Mouse (Mus musculus): ENCODE results near the gene Klhl21.
A peak's percentile ranks its signal among the peaks of the same experiment; 100 is the strongest.

Gene Klhl21

DNA sequence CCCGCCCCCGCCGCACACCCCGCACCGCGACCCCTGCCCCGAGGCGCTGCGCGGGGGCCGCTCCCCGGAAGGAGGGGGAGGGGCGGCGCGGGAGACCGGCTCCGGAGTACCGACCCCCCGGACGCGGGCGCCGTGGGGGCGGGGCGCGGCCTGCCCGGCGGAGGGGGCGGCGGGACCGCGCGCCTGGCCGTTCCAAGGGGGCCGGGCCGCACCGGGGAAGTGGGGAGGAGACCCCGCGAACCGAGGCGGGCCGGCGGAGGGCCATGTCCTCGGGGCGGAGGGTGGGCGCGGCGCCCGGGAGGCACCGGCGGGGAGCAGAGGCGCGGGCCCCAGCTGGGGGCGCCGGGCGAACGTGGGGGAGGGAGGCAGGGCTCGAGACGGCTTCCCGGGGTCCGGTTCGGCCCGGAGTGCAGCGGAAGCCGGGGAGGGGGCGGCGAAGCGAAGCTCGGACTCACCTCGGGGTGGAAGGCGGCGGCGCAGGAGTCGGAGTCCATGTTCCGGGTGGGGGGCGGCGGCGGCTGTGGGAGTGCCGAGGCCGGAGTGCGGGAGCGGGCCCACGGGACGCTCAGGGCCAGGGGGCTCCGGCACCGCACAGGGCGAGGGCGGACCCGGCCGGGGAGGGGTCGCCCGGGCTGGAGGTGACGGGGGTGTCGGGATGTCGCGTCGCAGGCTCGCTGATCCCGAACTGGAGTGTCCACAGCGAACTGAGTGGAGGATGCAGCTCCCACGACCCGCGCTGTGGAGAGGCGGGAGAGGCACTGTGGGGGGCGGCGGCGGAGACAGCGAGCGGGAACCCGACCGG is 13.0 kb upstream of the Klhl21 start:
- no peak for DNase-seq (ENCODE audit: low read depth, low spot score)

DNA sequence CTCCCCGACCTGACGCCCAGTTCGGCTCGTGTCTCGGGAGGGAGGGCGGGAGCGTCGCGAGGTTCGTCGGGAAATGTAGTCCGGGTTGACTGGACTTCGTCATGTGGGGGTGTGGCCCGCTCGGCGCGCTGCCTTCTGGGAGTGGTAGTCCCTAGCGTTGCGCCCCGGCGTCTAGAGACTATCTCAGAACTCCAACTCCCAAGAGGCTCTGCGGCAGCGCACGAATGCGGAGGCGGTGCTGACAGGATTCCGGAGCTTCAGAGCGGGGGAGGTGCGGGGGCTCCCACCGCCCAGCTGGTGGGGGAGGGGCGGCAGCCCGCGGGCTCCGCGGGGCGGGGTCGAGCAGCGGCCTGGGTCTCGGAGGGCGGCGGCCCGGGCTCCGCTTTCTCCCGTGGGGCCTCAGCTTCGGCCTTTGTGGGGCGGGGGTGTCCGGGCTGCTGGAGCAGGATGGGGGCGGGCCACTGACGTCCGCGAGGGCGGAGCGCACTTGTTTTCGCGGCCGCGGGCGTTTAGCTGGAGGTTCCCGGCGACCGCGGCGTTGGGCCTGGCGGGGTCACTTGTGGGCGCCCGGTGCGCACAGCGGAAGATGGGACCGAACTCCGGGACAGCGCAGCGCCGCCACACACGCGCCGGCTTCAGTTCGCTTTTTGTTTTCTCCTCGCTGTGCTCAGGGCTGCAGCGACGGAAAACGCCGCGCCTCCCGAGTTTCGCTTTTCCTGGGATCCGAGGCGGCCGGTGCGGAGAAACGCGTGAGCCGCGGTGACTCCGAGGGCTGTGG is 12.2 kb upstream of the Klhl21 start, which contains the start of gene Phf13:
TSS of gene Phf13 (minus strand) at position 86 of the 778 bp plus-strand sequence.
- DNase-seq (ENCODE audit: low read depth, low spot score) = peak; percentile 98

DNA sequence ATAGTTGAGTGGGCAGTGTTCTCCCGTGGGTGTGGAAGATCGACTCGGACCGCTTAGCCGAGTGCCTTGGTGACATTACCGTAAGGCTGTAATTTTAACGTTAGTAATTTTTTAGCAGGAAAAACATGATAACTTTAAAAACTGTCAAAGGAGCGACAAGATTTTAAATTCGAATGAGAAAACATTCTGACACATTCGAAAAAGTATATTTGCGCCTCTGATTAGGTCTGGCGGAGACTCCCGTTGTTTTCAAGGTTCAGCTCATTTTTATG is 11.7 kb upstream of the Klhl21 start:
- DNase-seq (ENCODE audit: low read depth, low spot score) = no peak

DNA sequence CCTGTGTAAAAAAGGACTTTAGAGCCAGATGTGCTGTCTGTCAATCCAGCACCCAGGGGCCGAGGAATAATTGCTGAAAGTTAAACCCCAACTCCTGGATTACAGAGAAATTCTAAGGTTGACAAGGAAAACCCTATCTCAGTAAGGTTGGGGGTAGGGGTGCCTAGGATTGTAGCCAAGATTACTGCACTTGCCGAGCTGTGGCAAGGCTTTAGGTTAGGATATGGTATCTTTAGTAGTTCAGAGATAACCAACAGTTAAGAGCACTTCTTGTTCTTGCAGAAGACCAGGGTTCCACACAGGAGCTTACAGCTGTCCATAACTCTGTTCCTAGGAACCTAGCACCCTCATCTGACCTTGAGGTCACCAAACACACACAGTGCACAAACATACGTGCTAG is 10.9 kb upstream of the Klhl21 start:
- DNase-seq (ENCODE audit: low read depth, low spot score) = no peak

DNA sequence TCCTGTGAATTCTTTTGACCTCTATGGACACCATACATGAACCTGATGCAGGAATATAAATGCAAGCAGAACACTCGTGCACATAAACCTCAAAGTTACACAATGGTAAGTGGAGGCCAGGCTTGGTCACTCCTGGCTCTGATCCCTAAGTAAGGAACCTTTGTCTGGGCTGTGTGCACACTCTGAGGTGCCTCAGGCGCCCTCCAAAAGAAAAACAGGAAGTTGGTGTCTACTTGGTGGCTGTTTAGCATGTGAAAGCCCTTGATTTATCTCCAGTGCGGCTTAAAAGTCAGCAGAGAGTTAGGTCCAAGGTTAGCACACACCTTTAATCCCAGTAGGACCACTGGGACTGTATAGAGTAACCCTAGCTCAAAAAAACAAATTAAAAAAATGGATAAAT is 9.1 kb upstream of the Klhl21 start:
- DNase-seq (ENCODE audit: low read depth, low spot score) = no peak

DNA sequence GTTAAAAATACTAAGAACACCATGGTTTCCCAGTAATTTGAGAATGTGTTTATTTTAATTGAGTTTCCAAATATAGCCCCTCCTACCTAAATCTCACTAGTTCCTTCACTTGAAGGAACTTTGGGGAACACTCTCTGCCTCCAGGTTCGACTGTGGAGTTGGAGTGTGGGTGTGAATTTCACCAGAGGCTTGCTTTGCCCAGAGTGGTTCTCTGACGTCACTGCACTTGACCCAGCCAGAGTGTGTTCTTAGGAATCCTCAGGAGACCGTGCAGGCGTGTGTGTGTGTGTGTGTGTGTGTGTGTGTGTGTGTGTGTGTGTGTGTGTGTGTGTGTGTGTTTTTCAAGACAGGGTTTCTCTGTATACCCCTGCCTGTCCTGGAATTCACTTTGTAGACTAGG is 7.7 kb upstream of the Klhl21 start:
- DNase-seq (ENCODE audit: low read depth, low spot score) = no peak

DNA sequence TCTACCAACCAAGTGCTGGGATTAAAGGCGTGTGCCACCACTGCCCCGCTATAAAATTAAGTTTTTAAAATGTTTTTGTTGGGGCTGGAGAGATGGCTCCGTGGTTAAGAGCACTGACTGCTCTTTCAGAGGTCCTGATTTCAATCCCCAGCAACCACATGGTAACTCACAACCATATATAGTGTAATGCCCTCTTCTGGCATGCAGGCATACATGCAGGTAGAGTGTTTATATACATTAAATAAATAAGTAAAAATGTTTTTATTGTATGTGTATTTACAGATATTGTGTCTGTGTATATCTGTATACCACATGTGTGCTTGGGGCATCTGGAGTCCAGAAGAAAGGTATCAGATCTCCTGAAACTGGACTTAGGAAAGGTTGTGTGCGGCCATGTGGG is 7.3 kb upstream of the Klhl21 start:
- no peak for DNase-seq (ENCODE audit: low read depth, low spot score)

DNA sequence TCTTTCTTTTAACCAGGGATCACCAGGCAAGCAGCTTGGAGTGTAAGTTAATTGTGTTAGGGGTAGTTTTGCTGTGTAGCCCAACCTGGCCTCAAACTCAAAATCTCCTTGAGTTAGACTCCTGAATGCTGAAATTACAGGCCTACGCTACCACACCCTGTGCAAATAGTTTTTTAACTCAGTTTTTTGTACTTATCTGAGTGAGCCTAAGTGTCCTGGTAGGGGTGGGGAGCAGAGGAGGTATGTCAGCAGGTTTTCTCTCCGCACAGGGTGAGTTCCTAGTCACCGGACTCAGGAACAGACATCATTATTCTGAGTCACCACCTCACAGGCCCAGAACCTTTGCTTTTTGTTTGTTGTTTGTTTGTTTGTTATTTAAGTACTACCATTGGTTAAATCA is 6.5 kb upstream of the Klhl21 start:
- no peak for DNase-seq (ENCODE audit: low read depth, low spot score)

DNA sequence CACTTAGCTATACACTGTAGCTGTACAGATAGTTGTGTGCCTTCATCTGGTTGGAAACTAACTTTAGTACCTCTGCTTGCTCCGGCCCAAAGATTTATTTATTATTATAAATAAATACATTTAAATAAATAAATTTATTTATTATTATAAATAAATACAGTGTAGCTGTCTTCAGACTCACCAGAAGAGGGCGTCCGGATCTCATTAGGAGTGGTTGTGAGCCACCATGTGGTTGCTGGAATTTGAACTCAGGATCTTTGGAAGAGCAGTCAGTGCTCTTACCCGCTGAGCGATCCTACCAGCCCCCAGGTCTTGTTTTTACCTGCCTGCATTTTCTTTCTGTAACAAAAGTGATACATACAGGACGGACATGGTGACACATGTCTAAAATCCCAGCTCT is 2.5 kb upstream of the Klhl21 start:
- no peak for DNase-seq (ENCODE audit: low read depth, low spot score)

DNA sequence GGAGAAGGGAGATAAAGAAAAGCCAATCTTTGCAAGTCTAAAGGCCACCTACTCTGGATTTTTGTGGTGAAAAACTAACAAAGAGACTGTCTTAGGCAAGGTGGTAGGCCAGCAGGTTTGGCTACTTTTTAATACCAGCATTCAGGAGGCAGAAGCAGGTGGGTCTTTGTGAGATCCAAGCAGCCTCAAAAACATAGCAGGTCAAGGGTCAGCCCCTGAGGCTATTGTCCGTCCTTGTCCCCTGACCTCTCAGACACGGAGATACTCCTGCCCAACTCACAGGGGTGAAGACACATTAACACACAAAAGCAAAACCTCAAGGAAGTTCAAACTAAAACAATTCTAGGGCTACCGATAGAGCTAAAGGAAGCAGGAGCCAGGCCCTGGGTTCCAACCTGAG is 1.8 kb upstream of the Klhl21 start:
- DNase-seq (ENCODE audit: low read depth, low spot score) = no peak

DNA sequence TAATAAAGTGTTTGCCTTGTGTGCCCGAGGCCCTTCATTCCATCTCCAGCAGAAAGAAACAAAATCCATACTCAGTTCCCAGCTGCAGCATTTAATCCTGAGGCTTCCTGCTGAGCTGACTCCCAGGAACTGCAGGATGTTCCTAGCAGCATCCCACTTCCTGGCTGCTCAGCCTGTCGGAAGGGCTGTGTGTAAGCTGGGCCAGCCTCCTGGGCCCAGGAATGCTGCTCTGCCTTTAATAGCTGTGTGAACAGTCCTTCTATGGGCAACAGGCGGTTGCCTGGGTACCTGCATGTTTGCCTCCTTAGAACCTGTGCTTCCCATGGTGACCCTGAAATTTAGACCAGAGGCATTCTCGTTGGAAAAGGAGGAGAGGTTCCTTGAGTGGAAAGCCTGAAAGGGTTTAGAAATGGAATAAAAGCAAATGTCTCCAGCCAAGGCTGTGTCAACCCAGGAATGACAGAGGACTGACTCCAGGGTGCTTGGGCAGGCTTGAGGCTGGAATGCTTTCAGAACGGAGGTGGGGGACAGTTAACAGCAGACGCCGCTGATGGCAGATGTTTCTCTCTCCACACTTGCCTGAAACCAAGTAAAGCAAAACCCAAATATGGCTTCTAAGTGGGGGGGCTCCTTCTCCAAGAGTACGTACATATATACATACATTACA is 989 bp upstream of the Klhl21 start:
- no peak for DNase-seq (ENCODE audit: low read depth, low spot score)

DNA sequence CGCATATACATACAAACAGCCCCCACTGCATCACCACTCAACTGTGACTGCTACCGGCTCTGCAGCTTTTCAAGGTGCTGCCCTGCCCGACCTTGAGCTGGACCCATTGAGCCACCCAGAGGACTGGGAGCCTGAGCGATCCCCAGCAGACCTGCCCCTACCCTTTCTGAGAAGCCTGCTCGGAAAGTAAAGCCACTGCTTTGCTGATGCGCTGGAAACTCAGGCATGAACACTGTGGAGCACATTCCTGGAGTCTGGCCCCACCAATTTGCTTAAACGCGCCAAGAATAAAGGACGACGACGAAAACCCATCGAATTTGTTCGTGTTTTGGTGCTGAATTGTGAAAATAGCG is 479 bp upstream of the Klhl21 start:
- no peak for DNase-seq (ENCODE audit: low read depth, low spot score)

DNA sequence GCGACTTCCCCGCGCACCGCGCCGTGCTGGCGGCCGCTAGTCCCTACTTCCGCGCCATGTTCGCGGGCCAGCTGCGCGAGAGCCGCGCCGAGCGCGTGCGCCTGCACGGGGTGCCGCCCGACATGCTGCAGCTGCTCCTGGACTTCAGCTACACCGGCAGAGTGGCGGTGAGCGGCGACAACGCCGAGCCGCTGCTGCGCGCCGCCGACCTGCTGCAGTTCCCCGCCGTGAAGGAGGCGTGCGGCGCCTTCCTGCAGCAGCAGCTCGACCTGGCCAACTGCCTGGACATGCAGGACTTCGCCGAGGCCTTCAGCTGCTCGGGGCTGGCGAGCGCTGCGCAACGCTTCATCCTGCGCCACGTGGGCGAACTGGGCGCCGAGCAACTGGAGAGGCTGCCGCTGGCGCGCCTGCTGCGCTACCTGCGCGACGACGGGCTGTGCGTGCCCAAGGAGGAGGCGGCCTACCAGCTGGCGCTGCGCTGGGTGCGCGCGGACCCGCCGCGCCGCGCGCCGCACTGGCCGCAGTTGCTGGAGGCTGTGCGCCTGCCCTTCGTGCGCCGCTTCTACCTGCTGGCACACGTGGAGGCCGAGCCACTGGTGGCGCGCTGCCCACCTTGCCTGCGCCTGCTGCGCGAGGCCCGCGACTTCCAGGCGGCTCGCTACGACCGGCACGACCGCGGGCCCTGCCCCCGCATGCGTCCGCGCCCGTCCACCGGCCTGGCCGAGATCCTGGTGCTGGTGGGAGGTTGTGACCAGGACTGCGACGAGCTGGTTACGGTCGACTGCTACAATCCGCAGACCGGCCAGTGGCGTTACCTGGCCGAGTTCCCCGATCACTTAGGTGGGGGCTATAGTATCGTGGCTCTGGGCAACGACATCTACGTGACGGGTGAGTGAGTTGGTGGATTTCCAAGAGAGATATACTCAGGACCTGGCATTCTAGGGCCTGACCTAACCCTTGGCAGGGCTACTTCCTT is 761 bp downstream of the Klhl21 start:
- DNase-seq (ENCODE audit: low read depth, low spot score) = no peak

DNA sequence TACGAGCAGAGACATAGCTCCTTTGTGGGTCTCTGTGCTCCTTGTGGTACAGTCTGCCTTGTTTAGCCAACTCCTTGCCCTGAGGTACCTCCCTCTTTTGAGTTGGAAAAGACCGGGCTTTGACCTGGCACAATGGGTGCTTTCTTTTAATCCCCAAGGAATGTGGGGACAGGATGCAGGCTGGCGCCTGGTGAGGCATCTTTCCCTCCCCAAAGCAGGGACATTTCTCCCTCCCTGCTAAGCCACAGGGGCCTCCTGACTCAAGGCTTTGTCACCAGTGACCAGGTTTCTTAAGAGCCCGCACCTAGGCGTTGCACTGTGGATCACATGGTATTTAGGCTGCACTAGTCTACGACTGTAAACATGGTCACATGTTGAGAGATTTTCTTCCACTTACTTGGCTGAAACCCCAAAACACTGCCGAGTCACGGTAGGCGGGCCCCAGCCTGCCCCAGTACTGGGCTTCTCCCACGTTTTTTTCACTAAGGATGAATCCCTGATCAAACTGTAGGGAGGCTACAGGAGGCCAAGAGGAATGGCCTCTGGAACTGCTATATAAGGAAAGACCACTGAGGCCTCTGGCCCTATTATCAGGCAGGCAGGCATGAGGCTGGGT is 1.6 kb downstream of the Klhl21 start:
- no peak for DNase-seq (ENCODE audit: low read depth, low spot score)

DNA sequence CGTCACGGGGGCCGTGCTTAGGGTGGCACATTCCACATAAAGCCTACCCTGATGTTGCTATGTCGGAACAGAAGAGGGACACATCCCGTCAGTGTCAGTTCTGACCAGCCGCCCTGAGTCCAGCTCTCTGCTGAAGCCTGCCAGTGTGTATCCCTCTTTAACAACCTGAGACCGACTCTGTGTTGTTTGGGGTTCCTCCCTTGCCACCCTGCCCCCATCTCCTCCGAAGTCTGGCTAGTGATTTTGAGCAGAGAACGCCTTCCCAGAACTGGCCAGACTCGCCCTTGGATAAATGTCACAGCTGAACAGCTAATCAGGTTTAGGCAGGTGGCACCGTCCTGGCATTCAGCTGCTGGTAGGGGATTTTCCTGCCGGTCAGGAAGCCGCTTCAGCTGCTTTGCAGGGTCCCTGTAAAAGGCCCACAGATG is 2.1 kb downstream of the Klhl21 start:
- DNase-seq (ENCODE audit: low read depth, low spot score) = no peak

DNA sequence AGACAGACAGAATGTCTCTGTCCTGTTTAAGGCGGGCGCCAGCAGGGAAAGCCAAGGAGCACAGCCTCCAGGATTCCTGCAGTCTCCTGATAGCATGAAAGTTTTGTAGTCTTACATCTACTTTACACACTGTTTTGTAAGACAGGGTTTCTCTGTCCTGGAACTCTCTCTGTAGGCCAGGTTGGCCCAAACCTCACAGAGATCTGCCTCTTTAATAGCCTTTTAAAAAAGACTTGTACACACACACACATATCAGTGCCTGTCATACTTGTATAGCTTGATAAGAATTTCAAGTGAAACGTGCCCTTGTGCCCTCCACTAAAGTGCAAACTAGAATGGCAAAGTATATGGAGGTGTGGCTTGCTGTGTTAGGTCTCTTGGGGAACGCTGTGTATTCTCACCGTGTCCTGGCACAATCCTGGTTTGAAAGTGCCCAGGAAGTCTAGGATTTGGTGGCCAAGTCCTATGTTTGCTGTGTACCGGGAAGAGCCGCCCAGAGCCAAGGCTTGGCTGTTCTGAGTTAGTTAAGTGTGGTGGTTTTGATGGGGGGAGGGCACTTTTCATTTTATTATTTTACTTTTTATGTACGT is 2.7 kb downstream of the Klhl21 start:
- no peak for DNase-seq (ENCODE audit: low read depth, low spot score)

DNA sequence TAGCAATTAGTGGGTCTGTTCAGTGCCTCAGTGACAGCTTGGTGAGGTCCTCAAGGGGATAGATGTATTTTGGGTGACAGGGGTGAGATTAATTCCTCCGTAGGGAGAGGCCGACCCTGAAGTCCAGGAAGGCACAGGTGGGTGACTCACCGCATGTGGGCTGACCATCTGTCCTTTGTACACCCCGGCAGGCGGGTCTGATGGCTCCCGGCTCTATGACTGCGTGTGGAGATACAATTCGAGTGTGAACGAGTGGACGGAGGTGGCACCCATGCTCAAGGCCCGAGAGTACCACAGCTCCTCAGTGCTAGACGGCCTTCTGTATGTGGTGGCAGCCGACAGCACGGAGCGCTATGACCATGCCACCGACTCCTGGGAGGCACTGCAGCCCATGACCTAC is 3.5 kb downstream of the Klhl21 start:
- DNase-seq (ENCODE audit: low read depth, low spot score) = no peak

DNA sequence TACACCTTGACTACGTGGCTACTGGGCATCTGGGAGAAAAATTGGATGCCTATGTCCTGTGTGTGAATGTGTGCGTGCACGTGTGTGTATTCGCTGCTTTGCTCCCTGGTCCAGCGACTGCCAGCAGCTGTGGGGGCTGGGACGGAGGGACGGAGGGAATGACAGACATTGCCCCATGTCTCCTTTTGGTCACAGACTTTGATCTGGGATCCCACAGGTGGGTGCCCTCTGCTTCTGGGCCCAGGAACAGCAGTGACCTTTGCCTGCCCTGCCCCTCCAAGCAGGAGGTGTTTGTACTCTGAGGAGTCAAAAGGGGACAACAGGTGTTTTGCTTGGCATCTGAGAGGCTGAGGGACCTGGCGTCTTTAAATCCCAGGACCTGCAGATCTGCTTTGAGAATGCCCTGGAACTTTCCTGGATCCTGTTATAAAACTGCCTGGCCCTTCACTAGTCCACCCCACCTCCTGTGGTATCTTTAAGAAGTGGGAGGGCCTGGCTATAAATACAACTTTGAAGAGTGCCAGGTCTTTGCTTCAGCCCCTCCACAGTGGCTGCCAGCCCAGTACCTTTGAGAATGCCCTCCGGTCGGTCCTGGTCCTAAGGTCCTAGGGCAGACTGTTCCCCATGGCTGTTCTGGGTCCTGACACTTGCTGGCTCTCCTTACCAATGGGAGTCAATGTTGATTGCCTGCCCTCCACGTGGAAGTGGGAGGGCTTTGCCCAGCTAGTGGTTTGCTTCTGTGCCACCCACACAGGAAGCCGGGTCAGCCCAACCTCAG is 4.6 kb downstream of the Klhl21 start:
- DNase-seq (ENCODE audit: low read depth, low spot score) = no peak

DNA sequence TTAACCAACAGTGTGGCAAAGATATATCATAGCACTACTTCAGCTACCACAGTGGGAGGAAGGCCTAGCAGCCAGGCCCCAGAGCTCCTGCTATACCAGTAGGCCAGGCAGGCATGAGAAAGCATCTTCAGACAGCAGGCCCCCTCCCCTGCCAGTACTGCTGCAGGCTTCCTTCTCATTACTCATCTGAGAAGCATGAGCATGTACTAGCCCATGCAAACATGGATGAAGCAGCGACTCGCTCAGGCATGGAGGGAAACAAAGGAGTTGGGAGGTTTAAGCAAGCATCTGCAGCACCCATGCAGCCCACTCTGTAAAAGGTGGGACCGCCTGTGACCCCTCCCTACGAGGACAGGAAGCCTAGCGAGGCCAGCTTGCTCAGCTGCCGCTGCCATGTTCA is 10.5 kb downstream of the Klhl21 start:
- DNase-seq (ENCODE audit: low read depth, low spot score) = no peak

DNA sequence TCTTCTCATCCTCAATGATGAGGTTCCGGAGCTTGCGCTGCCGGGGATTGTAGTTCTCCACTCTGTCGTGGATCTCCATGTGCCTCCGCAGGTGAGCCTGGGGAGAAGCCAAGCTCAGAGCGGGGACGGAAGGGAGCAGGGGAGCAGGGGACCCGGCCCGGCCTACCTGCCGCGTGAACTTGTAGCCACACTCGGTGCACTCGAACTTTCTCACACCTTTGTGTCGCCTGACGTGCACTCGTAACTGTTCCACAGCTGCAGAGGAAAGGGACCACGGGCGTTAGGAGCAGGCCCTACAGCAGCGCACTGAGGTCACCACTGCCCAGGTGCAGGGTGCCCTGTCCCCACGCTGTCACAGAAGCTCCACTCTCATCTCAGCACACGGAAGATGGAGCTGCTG is 11.4 kb downstream of the Klhl21 start:
- DNase-seq (ENCODE audit: low read depth, low spot score) = no peak
